Mouse (Mus musculus) heart, postnatal 0 days (tissue): ENCODE data around the gene Crygb. TPM values are rescaled to one million over a fixed set of nuclear protein-coding genes. Genes with fewer than 3 reads are reported as not detected.

Experiments used
- ATAC-seq: fragments of 200-750 bp; cut with Nextera tagmentation; 2 replicates; pipeline ENCODE4 v1.8.0; 2017; ENCODE audit warnings: low read depth, moderate number of reproducible peaks, moderate library complexity; ENCODE audit not compliant: insufficient read depth
- DNase-seq: peaks from one replicate; pipeline ENCODE4 v3.0.0-alpha.2; 2016; ENCODE audit warnings: low spot score
- H3K27ac ChIP-seq: fragments of 300-500 bp; sonication (generic); 2 replicates; pipeline ENCODE4 v1.5.1; 2014; ENCODE audit warnings: low read depth, mild to moderate bottlenecking
- H3K27me3 ChIP-seq: fragments of 300-500 bp; sonication (generic); 2 replicates; pipeline ENCODE4 v1.6.1; 2014; ENCODE audit warnings: low read length, mixed read lengths; ENCODE audit not compliant: control insufficient read depth, insufficient read depth
- H3K36me3 ChIP-seq: fragments of 300-500 bp; sonication (generic); replicated peaks from 2 replicates; pipeline ENCODE4 v1.6.1; 2014; ENCODE audit warnings: low read length, mixed read lengths; ENCODE audit not compliant: control insufficient read depth, insufficient read depth
- H3K4me1 ChIP-seq: fragments of 300-500 bp; sonication (generic); 2 replicates; pipeline ENCODE4 v1.6.1; 2014; ENCODE audit warnings: antibody characterized with exemption; ENCODE audit not compliant: control insufficient read depth, insufficient read depth
- H3K4me2 ChIP-seq: fragments of 300-500 bp; sonication (generic); 2 replicates; pipeline ENCODE4 v1.6.1; 2014; ENCODE audit warnings: low read depth, mild to moderate bottlenecking, low read length, moderate library complexity
- H3K4me3 ChIP-seq: fragments of 300-500 bp; sonication (generic); 2 replicates; pipeline ENCODE4 v1.5.1; 2014; ENCODE audit warnings: low read depth, low read length
- H3K9ac ChIP-seq: fragments of 300-500 bp; sonication (generic); replicated peaks from 2 replicates; pipeline ENCODE4 v1.6.1; 2014; ENCODE audit warnings: low read depth, low read length, mixed read lengths
- H3K9me3 ChIP-seq: fragments of 300-500 bp; sonication (generic); replicated peaks from 2 replicates; pipeline ENCODE4 v1.6.1; 2016; ENCODE audit warnings: low read length; ENCODE audit not compliant: control insufficient read depth
- CTCF ChIP-seq: IDR thresholded peaks from 2 replicates; pipeline ENCODE4 v1.5.1; 2016; ENCODE audit warnings: antibody characterized with exemption, control low read depth, low read depth
- EP300 ChIP-seq: IDR thresholded peaks from 2 replicates; pipeline ENCODE4 v1.6.1; 2016; ENCODE audit warnings: antibody characterized with exemption, low read depth
- WGBS: fragments of 180-500 bp; shearing (Covaris S2); extraction: QIAGEN DNeasy Blood & Tissue Kit; methylation state at CpG from one replicate; pipeline ENCODE4 v1.1.7; 2014; 5-methylcytosine and 5-hydroxymethylcytosine counted together
- polyA plus RNA-seq: library from polyadenylated mRNA; unstranded; fragments of >200 nt; fragmentation: Nextera tagmentation; extraction: Ambion mirVana; gene quantifications from 2 replicates; pipeline ENCODE4 v1.2.1, GENCODE M21; 2015
- total RNA-seq: library from RNA; depleted of rRNA; stranded (reverse); fragments of >200 nt; gene quantifications from 2 replicates; pipeline ENCODE4 v1.2.3, GENCODE M21; 2014; ENCODE audit warnings: low replicate concordance

The Crygb gene
- total and polyA plus RNA-seq, 2 experiments from 2014 or later = 0.31 TPM; not detected in 1

DNA sequence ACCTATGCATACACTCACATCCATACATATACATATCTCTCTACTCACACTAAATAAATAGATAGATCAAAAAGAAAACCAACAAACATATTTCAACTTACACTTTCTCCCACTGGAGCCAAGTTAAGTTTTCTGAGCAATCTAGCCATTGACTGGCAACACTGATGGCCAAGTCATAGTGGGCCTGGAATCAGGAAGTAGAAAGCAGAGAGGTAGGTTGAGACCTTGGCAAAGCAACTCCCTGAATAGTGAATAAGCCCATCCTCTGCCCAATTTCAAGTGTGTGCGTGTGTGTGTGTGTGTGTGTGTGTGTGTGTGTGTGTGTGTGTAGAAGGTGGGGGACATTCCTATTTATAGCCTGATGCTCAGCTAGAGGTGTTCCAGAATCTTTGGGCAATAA lies 37.4 kb upstream of the Crygb start, which contains the start of gene Gm28845:
TSS of gene Gm28845 (minus strand) at position 121 of the 400 bp plus-strand sequence.
- H3K27ac ChIP-seq = no peak within 1 kb of the TSS
- H3K4me3 ChIP-seq = no peak within 1 kb of the TSS
- TF ChIP-seq CTCF (no peak), EP300 (no peak)
- H3K4me1 ChIP-seq = no peaks in the 10 kb centered on the region
- 81% methylated on average over 1 of the region's 1 CpGs for WGBS
- no peak within 1 kb of the TSS for H3K4me2 ChIP-seq
- DNase-seq (no peak), ATAC-seq (no peak)
- H3K36me3 ChIP-seq = no peaks in the 10 kb centered on the region
- no peaks in the 10 kb centered on the region for H3K9me3 ChIP-seq
- no peak within 1 kb of the TSS for H3K9ac ChIP-seq
- H3K27me3 ChIP-seq = no peaks in the 10 kb centered on the region

DNA sequence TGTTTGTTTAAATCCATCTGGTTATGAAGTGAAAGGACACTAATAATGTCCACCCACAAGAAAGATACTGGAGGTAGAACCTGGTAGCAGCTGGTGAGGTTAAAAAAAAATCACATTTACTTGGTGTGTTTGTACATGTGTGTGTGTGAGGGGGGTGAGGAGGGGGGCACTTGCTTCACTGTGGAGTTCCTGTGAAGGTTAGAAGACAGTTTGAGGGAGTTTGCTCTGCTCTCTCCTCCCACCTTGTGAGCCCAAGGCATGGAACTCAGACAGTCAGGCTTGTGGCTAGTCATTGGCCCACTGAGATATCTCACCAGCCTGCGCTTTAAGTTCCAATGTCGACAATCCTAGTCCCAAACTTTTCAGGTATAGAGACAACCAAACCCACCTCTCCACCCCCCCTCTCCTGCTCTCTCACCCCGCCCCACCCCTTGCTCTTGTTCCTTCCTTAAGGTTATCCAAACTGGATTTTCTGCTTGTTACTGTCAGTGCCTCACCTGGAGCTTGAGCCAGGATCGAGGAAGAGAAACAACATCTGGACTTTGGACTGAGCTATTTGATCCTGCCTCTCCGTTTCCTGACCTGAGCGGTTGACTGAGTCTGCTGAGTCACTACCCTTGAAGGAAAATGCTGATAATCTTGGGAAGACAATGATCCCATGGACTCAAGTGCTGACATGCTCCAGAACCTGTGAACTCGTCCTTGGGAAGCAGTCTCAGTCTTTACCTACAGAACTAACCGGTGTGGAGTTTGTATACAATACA lies 36.2 kb upstream of the Crygb start:
- TF ChIP-seq CTCF (no peak), EP300 (no peak)
- no peak for ATAC-seq
- no peaks in the 10 kb centered on the region for H3K27me3 ChIP-seq
- no peak overlapping the region for H3K9ac ChIP-seq
- no peaks in the 10 kb centered on the region for H3K4me1 ChIP-seq
- no peaks in the 10 kb centered on the region for H3K9me3 ChIP-seq
- DNase-seq = no peak
- no peak overlapping the region for H3K27ac ChIP-seq
- no peak overlapping the region for H3K4me3 ChIP-seq
- H3K36me3 ChIP-seq = no peaks in the 10 kb centered on the region
- WGBS = 59% methylated on average over 8 of the region's 8 CpGs
- no peak overlapping the region for H3K4me2 ChIP-seq

DNA sequence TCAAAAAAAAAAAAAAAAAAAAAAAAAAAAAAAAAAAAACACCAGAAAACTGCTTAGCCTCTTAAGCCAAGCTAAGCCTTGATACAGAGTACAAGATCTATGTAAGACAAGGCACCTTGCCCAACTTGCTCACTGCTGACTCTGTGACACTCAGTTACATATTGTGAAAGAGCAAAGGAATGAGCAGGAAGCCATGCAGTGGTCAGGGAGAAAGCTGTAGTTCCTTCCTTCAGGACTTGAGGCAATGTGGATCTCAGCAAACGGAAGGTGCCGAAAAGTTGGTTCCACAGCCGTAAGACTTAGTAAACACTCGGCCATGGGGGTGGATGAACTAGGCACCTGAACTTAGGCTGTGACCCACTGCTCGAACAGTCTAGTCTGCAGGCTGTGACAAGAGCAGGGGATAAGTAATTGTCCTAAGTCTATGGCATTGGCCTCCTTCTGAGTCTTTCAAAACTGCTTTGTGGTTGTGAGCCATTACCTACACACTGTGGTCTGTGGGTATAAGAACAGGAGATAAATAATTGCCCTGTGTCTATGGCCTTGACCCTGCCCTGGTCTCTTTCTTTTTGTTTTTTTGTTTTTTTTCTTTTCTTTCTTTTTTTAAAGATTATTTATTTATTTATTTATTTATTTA lies 31.6 kb upstream of the Crygb start:
- Histone ChIP-seq H3K4me1 (no peaks in the 10 kb centered on the region), H3K4me2 (no peak overlapping the region), H3K27me3 (no peaks in the 10 kb centered on the region), H3K9ac (no peak overlapping the region), H3K36me3 (no peaks in the 10 kb centered on the region), H3K9me3 (no peaks in the 10 kb centered on the region), H3K4me3 (no peak overlapping the region), H3K27ac (no peak overlapping the region)
- WGBS = 85% methylated on average over 5 of the region's 5 CpGs
- DNase-seq (no peak), ATAC-seq (no peak)
- TF ChIP-seq EP300 (no peak), CTCF (no peak)

DNA sequence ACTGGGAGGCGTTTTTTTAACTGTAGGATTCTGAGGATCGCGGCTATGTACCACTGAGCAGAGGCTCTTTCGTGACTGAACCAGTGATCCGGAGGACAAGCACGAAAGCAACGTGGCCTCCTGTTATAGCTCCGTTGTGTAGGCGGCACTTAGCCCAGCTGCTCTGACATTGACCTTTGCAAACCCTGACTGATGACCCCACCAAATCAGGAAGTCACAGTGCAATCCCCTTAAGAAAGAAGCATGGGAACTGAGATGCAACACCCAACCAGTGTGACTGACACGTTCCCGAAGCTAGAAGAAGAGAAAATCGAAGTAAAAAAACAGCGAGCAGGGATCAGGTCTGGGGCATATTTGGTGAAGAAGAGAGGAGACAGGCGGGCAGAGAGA lies 30.7 kb upstream of the Crygb start:
- Histone ChIP-seq H3K4me3 (peak overlapping the region; percentile 26), H3K36me3 (no peaks in the 10 kb centered on the region), H3K27ac (peak overlapping the region; percentile 45; the same call in 1 of the 2 replicates), H3K9me3 (no peaks in the 10 kb centered on the region), H3K4me2 (peak overlapping the region; percentile 55), H3K27me3 (no peaks in the 10 kb centered on the region), H3K9ac (no peak overlapping the region), H3K4me1 (no peaks in the 10 kb centered on the region)
- no peak for TF ChIP-seq EP300
- TF ChIP-seq CTCF = no peak
- WGBS = 44% methylated on average over 14 of the region's 14 CpGs
- ATAC-seq (no peak), DNase-seq (no peak)

DNA sequence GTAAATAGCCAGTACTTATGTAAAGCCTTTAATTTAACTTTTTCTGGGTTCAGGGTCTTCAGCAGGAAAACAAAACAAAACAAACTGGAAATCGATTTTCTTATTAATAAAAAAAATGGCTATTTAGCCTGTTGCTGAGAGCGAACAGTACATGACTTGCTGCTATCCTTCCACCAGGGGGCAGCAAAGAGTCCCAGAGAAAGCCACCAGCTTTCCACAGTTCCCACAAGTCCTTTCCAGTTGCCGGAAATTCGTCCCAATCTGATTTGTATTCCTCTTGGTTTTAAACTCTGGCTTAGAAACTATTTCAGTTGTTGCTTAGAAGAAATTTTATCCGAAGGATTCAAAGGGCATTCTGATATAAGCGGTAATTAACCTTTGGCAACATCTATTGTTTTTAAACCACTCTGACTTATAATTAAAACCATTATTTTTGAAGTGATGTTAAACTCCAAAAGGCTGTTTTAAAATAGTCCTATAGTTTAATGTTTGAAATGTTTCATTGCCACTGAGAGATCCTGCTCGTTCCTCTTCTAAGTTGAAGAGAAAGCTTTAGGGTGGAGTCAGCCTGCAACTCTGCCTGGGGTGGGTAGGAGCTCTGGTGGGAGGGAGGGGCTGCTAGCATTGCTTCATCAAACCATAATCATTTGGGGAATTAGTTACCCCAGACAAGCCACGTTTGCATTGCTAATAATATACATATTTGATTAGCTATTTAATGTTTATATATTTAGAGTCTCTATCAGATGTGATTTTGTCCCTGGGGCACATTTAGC lies 30.1 kb upstream of the Crygb start:
- H3K27ac ChIP-seq = peak overlapping the region; percentile 45; the same call in 1 of the 2 replicates
- no peaks in the 10 kb centered on the region for H3K9me3 ChIP-seq
- ATAC-seq (peak; percentile 81), DNase-seq (peak; percentile 82)
- H3K4me3 ChIP-seq = peak overlapping the region; percentile 26
- peak overlapping the region; percentile 55 for H3K4me2 ChIP-seq
- no peak overlapping the region for H3K9ac ChIP-seq
- TF ChIP-seq CTCF = peak; percentile 89
- no peak for TF ChIP-seq EP300
- 10% methylated on average over 8 of the region's 8 CpGs for WGBS
- H3K36me3 ChIP-seq = no peaks in the 10 kb centered on the region
- no peaks in the 10 kb centered on the region for H3K4me1 ChIP-seq
- H3K27me3 ChIP-seq = no peaks in the 10 kb centered on the region
